Mouse (Mus musculus): ENCODE results near the gene Nfia. TPM values are rescaled to one million over a fixed set of nuclear protein-coding genes. Genes with fewer than 3 reads are reported as not detected.

The Nfia gene
- polyA plus RNA-seq, 1 experiment, result 57.7 TPM

GRCm38 (mm10) chr4:97905826-97906225 is 133.3 kb downstream of the Nfia start:
- no peak for TF ChIP-seq CTCF (IDR thresholded peaks at IDR 0.05; ENCODE audit: insufficient read depth, low read length)
- no peak for TF ChIP-seq POLR2A (IDR thresholded peaks at IDR 0.05; ENCODE audit: borderline replicate concordance, extremely low read depth, low read depth, low read length)
- Histone ChIP-seq H3K4me1 (ENCODE audit: control insufficient read depth, insufficient read depth, low read length) (peaks cover 14% of the 10 kb centered on the region), H3K4me3 (replicated peaks; ENCODE audit: extremely low read depth, low read depth, low read length) (no peak overlapping the region)
- 56% methylated on average over 4 of the region's 4 CpGs for WGBS
- DNase-seq, result no peak

DNA sequence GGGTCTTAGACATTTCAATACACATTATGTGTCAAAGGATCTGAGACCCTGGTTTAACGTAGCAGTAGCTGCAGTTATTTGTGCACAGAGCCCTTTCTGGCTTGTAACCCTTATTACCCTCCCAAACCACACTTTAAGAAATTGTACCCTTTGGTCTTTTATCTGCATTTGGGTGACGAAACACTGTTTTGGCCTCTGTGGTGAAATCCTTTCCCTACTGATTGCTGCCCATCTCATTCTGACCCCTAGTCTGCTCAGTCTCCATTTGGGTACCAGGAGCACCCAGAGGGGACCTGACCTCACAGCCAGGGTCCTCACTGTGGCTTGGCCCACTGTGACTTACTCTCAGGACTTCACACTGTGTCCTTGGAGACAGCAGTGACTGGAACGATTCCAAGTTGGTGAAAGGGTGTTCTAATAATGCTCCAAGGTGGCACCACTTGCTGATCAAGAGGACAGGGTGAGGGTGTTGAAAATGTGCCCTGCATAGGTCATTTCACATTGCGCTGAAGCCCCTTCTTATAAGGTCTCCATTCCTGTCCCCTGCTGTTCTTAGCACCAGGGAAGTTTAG is 136.1 kb downstream of the Nfia start:
- Histone ChIP-seq H3K4me3 (replicated peaks; ENCODE audit: extremely low read depth, low read depth, low read length) (no peak overlapping the region), H3K4me1 (ENCODE audit: control insufficient read depth, insufficient read depth, low read length) (peaks cover 22% of the 10 kb centered on the region)
- 74% methylated on average over 4 of the region's 4 CpGs for WGBS
- TF ChIP-seq CTCF (IDR thresholded peaks at IDR 0.05; ENCODE audit: insufficient read depth, low read length), result no peak
- no peak for TF ChIP-seq POLR2A (IDR thresholded peaks at IDR 0.05; ENCODE audit: borderline replicate concordance, extremely low read depth, low read depth, low read length)
- no peak for DNase-seq

GRCm38 (mm10) chr4:97910115-97910776 is 137.7 kb downstream of the Nfia start:
- TF ChIP-seq CTCF (IDR thresholded peaks at IDR 0.05; ENCODE audit: insufficient read depth, low read length), result no peak
- no peak for TF ChIP-seq POLR2A (IDR thresholded peaks at IDR 0.05; ENCODE audit: borderline replicate concordance, extremely low read depth, low read depth, low read length)
- Histone ChIP-seq H3K4me1 (ENCODE audit: control insufficient read depth, insufficient read depth, low read length) (peaks cover 18% of the 10 kb centered on the region), H3K4me3 (replicated peaks; ENCODE audit: extremely low read depth, low read depth, low read length) (no peak overlapping the region)
- DNase-seq, result no peak
- WGBS, result 61% methylated on average over 9 of the region's 9 CpGs

- WGBS, result 42% methylated on average over 27 of the region's 27 CpGs
- Histone ChIP-seq H3K4me3 (replicated peaks; ENCODE audit: extremely low read depth, low read depth, low read length) (peak overlapping the region; percentile 50), H3K4me1 (ENCODE audit: control insufficient read depth, insufficient read depth, low read length) (peaks cover 18% of the 10 kb centered on the region)
- TF ChIP-seq POLR2A (IDR thresholded peaks at IDR 0.05; ENCODE audit: borderline replicate concordance, extremely low read depth, low read depth, low read length) (no peak), CTCF (IDR thresholded peaks at IDR 0.05; ENCODE audit: insufficient read depth, low read length) (no peak)
- DNase-seq, result peak; percentile 64
Observed at GRCm38 (mm10) chr4:97910777-97911580, 138.4 kb downstream of the Nfia start.

DNA sequence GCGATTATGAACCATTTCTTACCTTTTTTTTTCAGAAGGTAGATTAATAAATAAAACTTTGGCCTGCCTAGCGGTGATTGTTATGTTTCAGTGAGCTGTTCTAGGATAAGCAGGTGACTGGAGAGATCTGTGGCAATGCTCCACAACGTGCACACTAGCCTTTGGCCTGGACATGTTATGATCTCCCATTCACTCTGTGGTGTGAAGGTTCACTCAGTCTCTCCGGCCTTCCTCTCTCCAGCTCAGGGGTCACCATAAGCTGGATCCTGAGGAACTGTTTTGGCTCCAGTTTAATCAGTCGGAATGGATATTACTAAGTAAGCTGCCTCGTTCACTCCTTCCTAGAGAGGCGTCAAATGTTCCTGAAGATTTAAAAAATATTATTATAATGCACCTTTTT is 139.2 kb downstream of the Nfia start:
- DNase-seq, result no peak

DNA sequence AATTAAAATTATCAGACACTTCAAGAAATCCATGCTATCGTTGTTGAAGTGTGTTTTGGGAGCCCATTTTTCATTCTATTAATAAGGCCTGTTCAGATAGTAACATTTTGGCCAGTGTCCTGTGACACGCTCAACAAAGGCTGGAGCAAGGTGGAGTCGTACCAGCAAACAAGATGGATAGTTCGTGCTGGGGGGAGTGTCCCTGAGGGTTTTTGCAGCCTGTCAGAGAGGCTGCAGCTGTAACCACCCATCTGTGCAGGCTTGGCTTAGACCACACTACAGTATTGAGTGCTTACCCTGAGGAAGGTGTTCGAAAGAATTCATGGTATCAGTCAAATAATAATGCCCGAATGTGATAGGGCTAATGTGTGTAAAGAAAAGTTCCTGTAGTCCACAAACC is 139.6 kb downstream of the Nfia start:
- WGBS, result 47% methylated on average over 6 of the region's 6 CpGs
- peaks cover 18% of the 10 kb centered on the region for H3K4me1 ChIP-seq (ENCODE audit: control insufficient read depth, insufficient read depth, low read length)
- no peak overlapping the region for H3K4me3 ChIP-seq (replicated peaks; ENCODE audit: extremely low read depth, low read depth, low read length)
- TF ChIP-seq CTCF (IDR thresholded peaks at IDR 0.05; ENCODE audit: insufficient read depth, low read length), result no peak
- TF ChIP-seq POLR2A (IDR thresholded peaks at IDR 0.05; ENCODE audit: borderline replicate concordance, extremely low read depth, low read depth, low read length), result no peak
- no peak for DNase-seq

More for the DNA sequence above, 139.2 kb downstream of the Nfia start:
- Histone ChIP-seq H3K4me1 (ENCODE audit: control insufficient read depth, insufficient read depth, low read length) (peaks cover 18% of the 10 kb centered on the region), H3K4me3 (replicated peaks; ENCODE audit: extremely low read depth, low read depth, low read length) (no peak overlapping the region)
- TF ChIP-seq POLR2A (IDR thresholded peaks at IDR 0.05; ENCODE audit: borderline replicate concordance, extremely low read depth, low read depth, low read length) (no peak), CTCF (IDR thresholded peaks at IDR 0.05; ENCODE audit: insufficient read depth, low read length) (no peak)
- WGBS, result 73% methylated on average over 7 of the region's 7 CpGs

GRCm38 (mm10) chr4:97912560-97912959 is 140.0 kb downstream of the Nfia start:
- no peak overlapping the region for H3K4me3 ChIP-seq (replicated peaks; ENCODE audit: extremely low read depth, low read depth, low read length)
- H3K4me1 ChIP-seq (ENCODE audit: control insufficient read depth, insufficient read depth, low read length), result peaks cover 18% of the 10 kb centered on the region
- no peak for DNase-seq
- 96% methylated on average over 11 of the region's 11 CpGs for WGBS
- no peak for TF ChIP-seq CTCF (IDR thresholded peaks at IDR 0.05; ENCODE audit: insufficient read depth, low read length)
- TF ChIP-seq POLR2A (IDR thresholded peaks at IDR 0.05; ENCODE audit: borderline replicate concordance, extremely low read depth, low read depth, low read length), result no peak

- 91% methylated on average over 2 of the region's 2 CpGs for WGBS
- no peak for DNase-seq
- Histone ChIP-seq H3K4me3 (replicated peaks; ENCODE audit: extremely low read depth, low read depth, low read length) (no peak overlapping the region), H3K4me1 (ENCODE audit: control insufficient read depth, insufficient read depth, low read length) (peaks cover 11% of the 10 kb centered on the region)
- TF ChIP-seq POLR2A (IDR thresholded peaks at IDR 0.05; ENCODE audit: borderline replicate concordance, extremely low read depth, low read depth, low read length), result no peak
- TF ChIP-seq CTCF (IDR thresholded peaks at IDR 0.05; ENCODE audit: insufficient read depth, low read length), result no peak
Observed at GRCm38 (mm10) chr4:97914348-97914747, 141.8 kb downstream of the Nfia start.

DNA sequence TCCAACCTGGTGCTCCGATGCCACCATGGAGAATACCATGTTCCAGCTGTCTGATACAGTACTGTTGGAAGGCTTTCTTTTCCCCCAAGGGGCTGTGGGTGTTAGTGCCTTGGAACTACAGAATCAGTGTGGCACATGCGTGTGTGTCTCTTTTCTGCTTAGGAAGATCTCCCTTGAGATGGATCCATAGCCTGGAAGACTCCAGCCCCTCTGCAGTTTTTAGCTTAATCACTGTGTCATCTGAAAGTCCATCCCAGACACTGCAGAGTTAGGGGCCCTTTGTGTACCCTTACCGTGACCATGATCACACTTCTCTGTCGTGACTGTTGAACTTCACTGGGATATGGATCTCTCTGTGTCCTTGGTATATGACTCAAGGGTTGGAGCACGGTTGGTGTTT is 142.2 kb downstream of the Nfia start:
- DNase-seq, result no peak
- 92% methylated on average over 5 of the region's 5 CpGs for WGBS
- Histone ChIP-seq H3K4me1 (ENCODE audit: control insufficient read depth, insufficient read depth, low read length) (peaks cover 11% of the 10 kb centered on the region), H3K4me3 (replicated peaks; ENCODE audit: extremely low read depth, low read depth, low read length) (no peak overlapping the region)
- no peak for TF ChIP-seq POLR2A (IDR thresholded peaks at IDR 0.05; ENCODE audit: borderline replicate concordance, extremely low read depth, low read depth, low read length)
- no peak for TF ChIP-seq CTCF (IDR thresholded peaks at IDR 0.05; ENCODE audit: insufficient read depth, low read length)

All from lung, adult 2 months (tissue).